In the genomic region with DNA sequence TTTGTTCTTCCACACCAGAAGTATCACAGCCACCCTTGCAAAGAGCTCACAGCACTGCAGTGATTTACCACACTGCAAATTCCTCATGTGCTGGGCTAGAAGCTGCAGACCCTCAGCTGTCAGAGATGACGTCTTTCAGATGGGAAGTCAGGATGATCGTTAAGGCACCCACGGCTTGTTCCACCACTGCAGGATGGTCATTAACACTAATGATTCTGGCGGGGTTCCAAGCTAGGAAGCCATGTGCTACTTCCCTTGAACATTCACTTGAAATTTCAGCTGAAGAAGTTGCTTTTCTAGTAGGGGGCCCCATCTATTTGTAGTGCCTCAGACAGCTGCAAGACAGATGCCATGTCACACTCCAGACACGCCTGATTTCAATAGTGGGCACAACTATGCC, we compare ENCODE assay signal across 8 mouse cellular contexts.
A peak's percentile ranks its signal among the peaks of the same experiment; 100 is the strongest.
DNase-seq lines count a peak whose midpoint lies in the region; ATAC-seq lines count a peak whose summit lies in the region.

No protein-coding gene starts in this region.

- no peaks in the 10 kb centered on the region for H3K27me3 ChIP-seq in heart, embryonic 11.5 days (ENCODE audit: control insufficient read depth, insufficient read depth, low read length)

- no peak overlapping the region for H3K27ac ChIP-seq in heart, embryonic 11.5 days (ENCODE audit: low read depth, low read length)

- WGBS in heart, embryonic 11.5 days (ENCODE audit: insufficient replicate concordance), result 20% methylated on average over 5 of the region's 5 CpGs

- H3K4me1 ChIP-seq in heart, embryonic 11.5 days (ENCODE audit: control insufficient read depth, insufficient read depth, low read length), result peaks cover 5% of the 10 kb centered on the region

- DNase-seq in heart, postnatal 14 days, result peak; percentile 8 to 12
- peak; percentile 6 for DNase-seq in right cerebral cortex, postnatal 4 days
- no peak for DNase-seq in right cerebral cortex, adult 2 months (ENCODE audit: low spot score in 2 of 2)
- peak; percentile 58 for DNase-seq in kidney, postnatal 14 days
- peak; percentile 24 for DNase-seq in yolk sac, embryonic 10.5 days (ENCODE audit: low spot score)
- DNase-seq in gastrocnemius, postnatal 36 days, result no peak
- no peak for DNase-seq in cerebellum, adult 8-10 months

- H3K4me2 ChIP-seq in heart, embryonic 11.5 days, result no peak overlapping the region

- H3K9ac ChIP-seq in heart, embryonic 11.5 days (ENCODE audit: low read depth, low read length), result no peak overlapping the region

- intact Hi-C loops in heart, postnatal 14 days (cut with DNase I), result no loop called here
- intact Hi-C loops in gastrocnemius, postnatal 36 days (cut with DNase I), result no loop called here

- ATAC-seq in heart, embryonic 11.5 days (replicated peaks; ENCODE audit: insufficient number of reproducible peaks, low FRiP score, low TSS enrichment), result no peak

- no peaks in the 10 kb centered on the region for H3K36me3 ChIP-seq in heart, embryonic 11.5 days (ENCODE audit: control insufficient read depth, insufficient read depth, low read length)

- H3K9me3 ChIP-seq in heart, embryonic 11.5 days (replicated peaks; ENCODE audit: control insufficient read depth, low read length), result no peaks in the 10 kb centered on the region

- no peak overlapping the region for H3K4me3 ChIP-seq in heart, embryonic 11.5 days (ENCODE audit: low read depth, low read length)

Comparison
In these comparisons a context has a peak if more than half of its experiments do, and no peak if none do; other contexts are left out.
1. DNase-seq: peak in heart, postnatal 14 days (2 of 2), right cerebral cortex, postnatal 4 days (single experiment), kidney, postnatal 14 days (single experiment) and yolk sac, embryonic 10.5 days (single experiment); none in right cerebral cortex, adult 2 months (0 of 2), gastrocnemius, postnatal 36 days (0 of 2) and cerebellum, adult 8-10 months (single experiment).